Mouse (Mus musculus): ENCODE measurements at regions not wholly inside any gene's neighbourhood (a gene's known extent, or its start where the extent isn't known, plus 50 kb on each side); places are given as distances from the start of the nearest gene placed in this dataset.

- no peak for TF ChIP-seq CTCF (IDR thresholded peaks at IDR 0.05; ENCODE audit: low read depth, low read length)
- TF ChIP-seq GATA1 (IDR thresholded peaks at IDR 0.05; ENCODE audit: borderline replicate concordance, low read length), result no peak
- no peak for TF ChIP-seq TAL1 (conservative IDR thresholded peaks at IDR 0.05; ENCODE audit: low read depth, low read length)
- no peak for TF ChIP-seq POLR2AphosphoS5 (IDR thresholded peaks at IDR 0.05; ENCODE audit: insufficient replicate concordance, low read depth, low read length)
Observed at GRCm38 (mm10) chr3:50976141-50976780, 248.0 kb upstream of the Noct start.
